Mouse (Mus musculus): ENCODE results near the gene Grem2. TPM values are rescaled to one million over a fixed set of nuclear protein-coding genes. Genes with fewer than 3 reads are reported as not detected.

Gene Grem2
- total RNA-seq, 2 experiments from 2014 or later = 1.3 to 2.1 TPM

DNA sequence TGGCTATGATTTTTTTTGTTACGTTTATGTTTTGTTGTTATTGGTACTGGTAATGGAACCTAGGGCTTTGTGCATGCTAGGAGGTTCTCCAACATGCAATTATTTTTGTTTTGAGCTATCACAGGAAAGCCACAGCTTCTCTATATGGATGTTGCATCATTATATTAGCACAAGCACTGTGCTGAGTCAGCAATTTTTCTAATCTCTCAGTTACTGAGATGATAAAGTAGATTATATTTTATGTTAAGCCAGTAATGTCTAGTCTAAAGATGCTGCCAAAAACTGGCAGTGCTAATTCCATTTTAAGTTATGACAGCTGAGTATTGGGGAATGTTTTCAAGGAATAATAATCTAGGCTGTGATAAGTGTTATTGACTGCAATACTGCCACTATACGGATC is 133.0 kb downstream of the Grem2 start:
- DNase-seq = no peak

Data from adrenal gland, postnatal 10 days (tissue).